Mouse (Mus musculus) small intestine, adult 2 months (tissue): ENCODE results near the gene Olfml2a.

Source experiments
- CTCF ChIP-seq: fragments of 200-500 bp; IDR thresholded peaks from 2 replicates; pipeline ENCODE4 v1.5.1; 2012; ENCODE audit warnings: low read depth, mild to moderate bottlenecking, control low read depth, inconsistent platforms, low read length, moderate library complexity, mixed read lengths; ENCODE audit not compliant: insufficient replicate concordance, insufficient read length; ENCODE audit errors: extremely low read depth
- POLR2A ChIP-seq: fragments of 200-500 bp; IDR thresholded peaks from 2 replicates; pipeline ENCODE4 v1.6.1; 2012; ENCODE audit warnings: low read depth, mild to moderate bottlenecking, control low read depth, inconsistent platforms, low read length, moderate library complexity

GRCm38 (mm10) chr2:39012768-39013279 is 81.0 kb downstream of the Olfml2a start:
- TF ChIP-seq POLR2A (no peak), CTCF (no peak)
